Mouse (Mus musculus) right cerebral cortex, adult 18-20 months (tissue): Measurements from ENCODE around the gene Mcm7.
"Not testable (repeated sequence)": the region's sequence is repeated elsewhere in the genome, so short reads cannot be mapped to it uniquely, and the experiment has no call there.

Source experiments
- DNase-seq: peaks from one replicate; pipeline ENCODE4 v3.0.0; 2022; ENCODE audit warnings: mixed read lengths

Mcm7 gene

GRCm38 (mm10) chr5:138171695-138172491 is at the start of gene Mcm7, which contains the start of gene Ap4m1:
Gene Mcm7 (minus strand): TSS chr5:138172422.
Gene Ap4m1 (plus strand): TSS chr5:138172002.
- peak; percentile 97 for DNase-seq

GRCm38 (mm10) chr5:138219864-138220263 is 47.6 kb upstream of the Mcm7 start:
- DNase-seq: no peak

- not testable (repeated sequence) for DNase-seq
Measured at GRCm38 (mm10) chr5:138216632-138217031, 44.4 kb upstream of the Mcm7 start.

- DNase-seq: no peak
Measured at GRCm38 (mm10) chr5:138207873-138208272, 35.7 kb upstream of the Mcm7 start.

GRCm38 (mm10) chr5:138207253-138207652 is 35.0 kb upstream of the Mcm7 start:
- DNase-seq: no peak

- no peak for DNase-seq
Measured at GRCm38 (mm10) chr5:138202086-138202485, 29.9 kb upstream of the Mcm7 start.

- DNase-seq: no peak
Measured at GRCm38 (mm10) chr5:138199576-138199975, 27.4 kb upstream of the Mcm7 start.

- DNase-seq: no peak
Measured at GRCm38 (mm10) chr5:138195463-138195862, 23.2 kb upstream of the Mcm7 start.

GRCm38 (mm10) chr5:138194755-138195345 is 22.6 kb upstream of the Mcm7 start:
- peak; percentile 38 for DNase-seq

- peak; percentile 80 for DNase-seq
Measured at GRCm38 (mm10) chr5:138193771-138194727, 21.8 kb upstream of the Mcm7 start, which contains the start of gene Mblac1. Gene Mblac1 (plus strand): TSS chr5:138194314.

- DNase-seq: peak; percentile 88
Measured at GRCm38 (mm10) chr5:138187661-138188306, 15.6 kb upstream of the Mcm7 start.

- peak; percentile 87 for DNase-seq
Measured at GRCm38 (mm10) chr5:138186950-138187638, 14.9 kb upstream of the Mcm7 start, which contains the start of the genes Taf6 and Cnpy4. Gene Taf6 (minus strand): TSS chr5:138187451. Gene Cnpy4 (plus strand): TSS chr5:138187485.

GRCm38 (mm10) chr5:138173217-138173616 is 995 bp upstream of the Mcm7 start:
- DNase-seq: no peak

- DNase-seq: peak; percentile 97
Measured at GRCm38 (mm10) chr5:138170936-138171561, 1.2 kb downstream of the Mcm7 start.

GRCm38 (mm10) chr5:138165594-138165993 is 6.6 kb downstream of the Mcm7 start:
- DNase-seq: no peak

- DNase-seq: no peak
Measured at GRCm38 (mm10) chr5:138163610-138164009, 8.6 kb downstream of the Mcm7 start.

- DNase-seq: no peak
Measured at GRCm38 (mm10) chr5:138163046-138163445, 9.2 kb downstream of the Mcm7 start.

- peak; percentile 97 for DNase-seq
Measured at GRCm38 (mm10) chr5:138160842-138161665, 11.2 kb downstream of the Mcm7 start, which contains the start of gene Cops6. Gene Cops6 (plus strand): TSS chr5:138161071.

- DNase-seq: no peak
Measured at GRCm38 (mm10) chr5:138160224-138160762, 11.9 kb downstream of the Mcm7 start.
